Mouse (Mus musculus): ENCODE results near the gene Rcn3.

GRCm38 (mm10) chr7:45083300-45083890, 8.6 kb downstream of the Rcn3 start:
- no peak for TF ChIP-seq POLR2A (IDR thresholded peaks at IDR 0.05; ENCODE audit: control insufficient read depth, low read depth, low read length)
- no peak for TF ChIP-seq CTCF (IDR thresholded peaks at IDR 0.05; ENCODE audit: control insufficient read depth, insufficient read depth, insufficient replicate concordance, low read depth, low read length)

Data from testis, adult 2 months (tissue).